Mouse (Mus musculus) cortical plate, adult 2 months (tissue): ENCODE measurements around the gene Lsm10. TPM values are rescaled to one million over a fixed set of nuclear protein-coding genes. Genes with fewer than 3 reads are reported as not detected.

ENCODE experiments used
- H3K27ac ChIP-seq: fragments of 200-500 bp; 2 replicates; pipeline ENCODE4 v1.5.1; 2012; ENCODE audit warnings: low read length, control low read depth, inconsistent platforms; ENCODE audit not compliant: insufficient read depth
- H3K4me1 ChIP-seq: fragments of 200-500 bp; 2 replicates; pipeline ENCODE4 v1.6.1; 2011; ENCODE audit warnings: low read length; ENCODE audit not compliant: control insufficient read depth, insufficient read depth
- H3K4me3 ChIP-seq: fragments of 200-500 bp; 2 replicates; pipeline ENCODE4 v1.5.1; 2011; ENCODE audit warnings: mild to moderate bottlenecking, low read length, control low read depth; ENCODE audit not compliant: insufficient read depth
- CTCF ChIP-seq: fragments of 200-500 bp; IDR thresholded peaks from 2 replicates; pipeline ENCODE4 v1.5.1; 2011; ENCODE audit warnings: mild to moderate bottlenecking, control low read depth, low read length; ENCODE audit not compliant: insufficient read depth; ENCODE audit errors: extremely low read depth
- POLR2A ChIP-seq: fragments of 200-500 bp; IDR thresholded peaks from 2 replicates; pipeline ENCODE4 v1.6.1; 2011; ENCODE audit warnings: mild to moderate bottlenecking, low read length, control low read depth; ENCODE audit not compliant: insufficient read depth; ENCODE audit errors: extremely low read depth
- polyA plus RNA-seq: library from polyadenylated mRNA; depleted of rRNA; stranded (reverse); fragments of >200 nt; gene quantifications from 2 replicates; pipeline ENCODE4 v1.2.3, GENCODE M21; 2012; rRNA removed

Gene Lsm10
- polyA plus RNA-seq, 1 experiment = 25.5 TPM

DNA sequence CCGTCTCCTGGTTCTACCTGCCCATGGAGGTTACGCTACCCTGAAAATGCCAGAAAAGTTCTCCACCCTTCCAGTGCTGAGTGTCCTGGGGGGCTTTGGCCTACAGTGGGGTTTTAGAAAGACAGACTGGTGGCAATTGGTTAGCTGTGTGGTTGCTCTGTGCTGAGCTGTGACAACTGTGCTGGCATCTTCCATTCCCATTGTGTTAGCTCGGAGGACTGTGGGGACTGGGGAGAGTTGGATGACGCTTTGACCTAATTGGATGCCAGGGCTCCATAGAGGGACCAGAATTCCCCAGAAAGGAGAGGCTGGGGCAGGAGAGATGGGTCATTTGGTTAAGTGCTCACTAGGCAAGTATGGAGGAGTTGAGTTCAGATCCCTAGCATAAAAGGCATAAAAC is 37.8 kb downstream of the Lsm10 start:
- TF ChIP-seq POLR2A (no peak), CTCF (no peak)
- Histone ChIP-seq H3K4me1 (peaks cover 8% of the 10 kb centered on the region), H3K4me3 (no peak overlapping the region), H3K27ac (no peak overlapping the region)

- H3K4me1 ChIP-seq = peaks cover 8% of the 10 kb centered on the region
- no peak overlapping the region for H3K4me3 ChIP-seq
- no peak overlapping the region for H3K27ac ChIP-seq
- TF ChIP-seq CTCF = no peak
- no peak for TF ChIP-seq POLR2A
Measured at GRCm38 (mm10) chr4:126134639-126135038, 38.2 kb downstream of the Lsm10 start.

DNA sequence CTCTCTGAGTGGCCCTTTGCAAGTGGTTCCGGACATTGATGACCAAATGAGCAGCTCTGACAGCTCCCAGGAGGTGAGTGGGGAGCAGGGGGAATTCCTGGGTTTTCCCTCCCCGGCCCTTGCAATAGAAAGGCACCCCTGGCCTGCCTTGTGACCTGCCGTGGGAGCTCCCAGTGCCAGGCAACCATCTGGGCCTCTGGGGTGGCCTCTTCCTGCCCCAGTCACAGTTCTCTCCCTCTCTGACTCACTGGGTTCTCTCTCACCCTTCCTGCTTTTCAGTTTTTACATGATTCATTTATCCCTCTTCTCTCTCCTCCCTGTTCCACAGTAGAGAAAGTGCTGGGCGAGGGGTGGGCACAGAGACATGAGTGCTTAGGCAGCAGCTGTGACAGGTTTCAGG is 41.4 kb downstream of the Lsm10 start:
- TF ChIP-seq POLR2A (no peak), CTCF (no peak)
- Histone ChIP-seq H3K4me1 (no peaks in the 10 kb centered on the region), H3K27ac (no peak overlapping the region), H3K4me3 (no peak overlapping the region)

GRCm38 (mm10) chr4:126141021-126141420 is 44.6 kb downstream of the Lsm10 start:
- no peaks in the 10 kb centered on the region for H3K4me1 ChIP-seq
- no peak overlapping the region for H3K4me3 ChIP-seq
- H3K27ac ChIP-seq = no peak overlapping the region
- no peak for TF ChIP-seq CTCF
- no peak for TF ChIP-seq POLR2A

DNA sequence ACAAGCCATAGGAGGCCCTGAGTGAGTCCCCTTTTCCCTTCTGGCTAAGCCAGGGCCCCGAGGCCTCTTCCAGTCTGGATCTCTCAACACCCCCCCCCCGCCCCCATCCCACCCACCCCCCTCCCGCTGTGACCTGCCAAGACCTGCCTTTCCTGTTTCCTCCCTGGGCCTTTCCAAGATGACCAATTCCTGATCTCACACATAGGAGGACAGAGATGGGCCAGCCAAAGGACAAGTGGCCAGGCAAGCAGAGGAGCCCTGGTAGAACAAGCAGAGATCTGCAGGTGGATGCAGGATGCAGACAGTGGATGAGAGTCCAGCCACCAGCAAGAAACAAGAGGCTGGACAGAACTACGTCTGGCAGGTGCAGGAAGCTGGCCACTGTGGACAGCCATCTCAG is 49.0 kb downstream of the Lsm10 start:
- Histone ChIP-seq H3K27ac (no peak overlapping the region), H3K4me1 (peaks cover 2% of the 10 kb centered on the region; the same call in 1 of the 2 replicates), H3K4me3 (no peak overlapping the region)
- TF ChIP-seq CTCF (no peak), POLR2A (no peak)

DNA sequence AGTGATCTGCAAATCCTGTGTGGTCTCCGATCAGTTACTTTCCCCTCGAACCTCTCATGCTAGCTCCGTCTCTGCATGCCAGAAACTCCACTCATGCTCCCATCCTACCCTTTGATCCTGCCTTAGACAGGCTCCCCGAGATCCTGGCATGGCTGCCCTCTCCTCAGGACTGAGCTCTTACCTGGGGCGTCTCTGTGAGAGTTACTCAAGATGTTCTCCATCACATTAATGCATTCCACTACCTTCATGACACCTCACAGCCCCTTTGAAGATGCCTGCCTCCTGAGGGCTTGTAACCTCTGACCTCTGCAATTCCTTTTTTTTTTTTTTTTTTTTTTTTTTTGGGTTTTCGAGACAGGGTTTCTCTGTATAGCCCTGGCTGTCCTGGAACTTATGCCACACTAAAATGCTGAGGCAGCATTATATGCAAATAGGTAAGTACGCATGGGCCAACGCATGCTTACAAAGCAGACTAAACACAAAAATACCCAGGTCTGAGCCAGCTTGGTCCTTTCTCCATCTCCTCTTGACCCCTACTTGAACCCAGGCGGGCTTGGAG is 50.6 kb downstream of the Lsm10 start:
- Histone ChIP-seq H3K4me1 (peaks cover 2% of the 10 kb centered on the region; the same call in 1 of the 2 replicates), H3K4me3 (no peak overlapping the region), H3K27ac (no peak overlapping the region)
- TF ChIP-seq CTCF = no peak
- no peak for TF ChIP-seq POLR2A

GRCm38 (mm10) chr4:126147533-126148160 is 51.2 kb downstream of the Lsm10 start, which contains the start of gene Eva1b:
TSS of gene Eva1b (plus strand) at chr4:126147744.
- H3K27ac ChIP-seq = 0 out of 2 replicates have a peak within 1 kb of the TSS, but pooled peaks have one; percentile 67
- peak within 1 kb of the TSS; percentile 33 for H3K4me3 ChIP-seq
- H3K4me1 ChIP-seq = peaks cover 2% of the 10 kb centered on the region; the same call in 1 of the 2 replicates
- TF ChIP-seq POLR2A (no peak), CTCF (no peak)

Other genes with a start within 250 kb of the Lsm10 start
- gene Csf3r, start 72.1 kb upstream of the Lsm10 start, polyA plus RNA-seq = 6.6 and 6.8 TPM in 2 replicates
- gene Mrps15, start 49.7 kb upstream of the Lsm10 start, polyA plus RNA-seq = 65.7 and 73.3 TPM in 2 replicates
- 20.3 and 21.4 TPM in 2 replicates for gene Oscp1, start 38.1 kb upstream of the Lsm10 start, polyA plus RNA-seq
- 15.9 and 17.5 TPM in 2 replicates for gene Stk40, start 7.3 kb downstream of the Lsm10 start, polyA plus RNA-seq
- 7.6 and 7.9 TPM in 2 replicates for gene Eva1b, start 51.1 kb downstream of the Lsm10 start, polyA plus RNA-seq
- gene Sh3d21, start 66.9 kb downstream of the Lsm10 start, polyA plus RNA-seq = 1.0 and 1.1 TPM in 2 replicates
- gene Thrap3, start 106.1 kb downstream of the Lsm10 start, polyA plus RNA-seq = 86.1 and 98.1 TPM in 2 replicates
- gene Map7d1, start 159.7 kb downstream of the Lsm10 start, polyA plus RNA-seq = 206 and 215 TPM in 2 replicates
- 111 and 117 TPM in 2 replicates for gene Trappc3, start 165.7 kb downstream of the Lsm10 start, polyA plus RNA-seq
- gene Col8a2, start 190.2 kb downstream of the Lsm10 start, polyA plus RNA-seq = 0.36 and 0.52 TPM in 2 replicates
- gene Adprhl2, start 225.1 kb downstream of the Lsm10 start, polyA plus RNA-seq = 37.7 and 40.3 TPM in 2 replicates
- 3.8 and 5.7 TPM in 2 replicates for gene Tekt2, start 229.1 kb downstream of the Lsm10 start, polyA plus RNA-seq